Mouse (Mus musculus) lung, embryonic 14.5 days (tissue): ENCODE data around the gene Lrrc51. TPM values are rescaled to one million over a fixed set of nuclear protein-coding genes. Genes with fewer than 3 reads are reported as not detected.

Source experiments
- ATAC-seq: fragments of 200-750 bp; cut with Nextera tagmentation; 2 replicates; pipeline ENCODE4 v1.8.0; 2017; ENCODE audit warnings: mild to moderate bottlenecking, moderate TSS enrichment, moderate library complexity; ENCODE audit not compliant: insufficient read depth
- DNase-seq: peaks from one replicate; pipeline ENCODE4 v3.0.0-alpha.2; 2015
- H3K27ac ChIP-seq: fragments of 300-500 bp; sonication (generic); 2 replicates; pipeline ENCODE4 v1.5.1; 2014; ENCODE audit warnings: low read depth, mild to moderate bottlenecking, moderate library complexity
- H3K27me3 ChIP-seq: fragments of 300-500 bp; sonication (generic); 2 replicates; pipeline ENCODE4 v1.6.1; 2014; ENCODE audit warnings: low read length, control low read depth; ENCODE audit not compliant: insufficient read depth
- H3K36me3 ChIP-seq: fragments of 300-500 bp; sonication (generic); 2 replicates; pipeline ENCODE4 v1.6.1; 2014; ENCODE audit warnings: control low read depth; ENCODE audit not compliant: insufficient read depth
- H3K4me1 ChIP-seq: fragments of 300-500 bp; sonication (generic); 2 replicates; pipeline ENCODE4 v1.6.1; 2014; ENCODE audit warnings: antibody characterized with exemption, control low read depth; ENCODE audit not compliant: insufficient read depth
- H3K4me2 ChIP-seq: fragments of 300-500 bp; sonication (generic); 2 replicates; pipeline ENCODE4 v1.6.1; 2014; ENCODE audit warnings: mild to moderate bottlenecking
- H3K4me3 ChIP-seq: fragments of 300-500 bp; sonication (generic); 2 replicates; pipeline ENCODE4 v1.5.1; 2014; ENCODE audit warnings: low read depth, low read length
- H3K9ac ChIP-seq: fragments of 300-500 bp; sonication (generic); 2 replicates; pipeline ENCODE4 v1.6.1; 2014
- H3K9me3 ChIP-seq: fragments of 300-500 bp; sonication (generic); 2 replicates; pipeline ENCODE4 v1.6.1; 2016; ENCODE audit warnings: low read depth, low read length, control low read depth
- CTCF ChIP-seq: IDR thresholded peaks from 2 replicates; pipeline ENCODE4 v1.5.1; 2016; ENCODE audit warnings: antibody characterized with exemption, low read depth
- WGBS: fragments of 180-500 bp; shearing (Covaris S2); extraction: QIAGEN DNeasy Blood & Tissue Kit; methylation state at CpG from one replicate; pipeline ENCODE4 v1.1.7; 2014; 5-methylcytosine and 5-hydroxymethylcytosine counted together
- polyA plus RNA-seq: library from polyadenylated mRNA; unstranded; fragments of >200 nt; fragmentation: Nextera tagmentation; extraction: Ambion mirVana; gene quantifications from 2 replicates; pipeline ENCODE4 v1.2.1, GENCODE M21; 2014

Lrrc51 gene
- 7.7 and 8.3 TPM in 2 replicates for polyA plus RNA-seq

- Histone ChIP-seq H3K4me3 (peak within 1 kb of the TSS; percentile 87), H3K27ac (peak within 1 kb of the TSS; percentile 87), H3K4me1 (no peaks in the 10 kb centered on the region), H3K36me3 (no peaks in the 10 kb centered on the region), H3K9me3 (no peaks in the 10 kb centered on the region), H3K9ac (peak within 1 kb of the TSS; percentile 85), H3K4me2 (peak within 1 kb of the TSS; percentile 80), H3K27me3 (no peaks in the 10 kb centered on the region)
- DNase-seq, result peak; percentile 99
- ATAC-seq, result peak; percentile 99
- no peak for TF ChIP-seq CTCF
- under 1% methylated on average over 40 of the region's 40 CpGs for WGBS
These were observed at the start of gene Lrrc51, which contains the start of gene Numa1 for GRCm38 (mm10) chr7:101933751-101934240. TSS of gene Lrrc51 (minus strand) at chr7:101933895. TSS of gene Numa1 (plus strand) at chr7:101934111.

- peaks cover 54% of the 10 kb centered on the region for H3K36me3 ChIP-seq
- H3K27ac ChIP-seq, result no peak overlapping the region
- DNase-seq (no peak), ATAC-seq (no peak)
- no peak overlapping the region for H3K4me3 ChIP-seq
- 70% methylated on average over 1 of the region's 1 CpGs for WGBS
- H3K9me3 ChIP-seq, result no peaks in the 10 kb centered on the region
- H3K27me3 ChIP-seq, result no peaks in the 10 kb centered on the region
- H3K4me2 ChIP-seq, result no peak overlapping the region
- H3K9ac ChIP-seq, result no peak overlapping the region
- no peaks in the 10 kb centered on the region for H3K4me1 ChIP-seq
- TF ChIP-seq CTCF, result no peak
These were observed 49.0 kb upstream of the Lrrc51 start for GRCm38 (mm10) chr7:101982735-101983134.

DNA sequence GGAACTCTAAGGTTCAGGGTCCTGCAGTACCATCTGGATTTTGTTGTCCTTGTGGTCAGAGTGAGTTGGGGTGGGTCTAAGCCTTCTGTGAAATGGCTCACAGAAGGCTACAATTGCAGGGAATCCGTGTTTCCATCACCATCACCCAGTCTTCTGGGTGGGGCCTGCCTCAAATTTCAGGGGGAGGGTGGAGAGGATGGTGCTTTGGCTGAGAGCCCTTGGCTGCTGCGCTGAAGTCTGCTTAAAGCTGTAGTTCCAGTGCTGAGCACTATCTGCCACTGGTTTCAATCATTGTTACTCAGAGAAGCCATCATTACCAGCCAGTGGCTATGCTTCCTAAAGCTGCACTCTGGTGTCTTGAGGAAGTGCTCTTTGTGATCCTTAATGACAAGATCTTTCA is 40.8 kb upstream of the Lrrc51 start:
- H3K27ac ChIP-seq, result no peak overlapping the region
- TF ChIP-seq CTCF, result no peak
- DNase-seq (peak; percentile 65), ATAC-seq (no peak)
- 23% methylated on average over 2 of the region's 2 CpGs for WGBS
- no peaks in the 10 kb centered on the region for H3K27me3 ChIP-seq
- no peak overlapping the region for H3K9ac ChIP-seq
- no peak overlapping the region for H3K4me3 ChIP-seq
- H3K9me3 ChIP-seq, result no peaks in the 10 kb centered on the region
- H3K36me3 ChIP-seq, result 0 out of 2 replicates have a peak, but pooled peaks cover 14% of the 10 kb centered on the region
- H3K4me1 ChIP-seq, result peaks cover 8% of the 10 kb centered on the region
- no peak overlapping the region for H3K4me2 ChIP-seq

- Histone ChIP-seq H3K27me3 (no peaks in the 10 kb centered on the region), H3K9me3 (no peaks in the 10 kb centered on the region), H3K36me3 (0 out of 2 replicates have a peak, but pooled peaks cover 11% of the 10 kb centered on the region), H3K4me2 (0 out of 2 replicates have a peak overlapping the region, but pooled peaks have one; percentile 18), H3K4me1 (peaks cover 12% of the 10 kb centered on the region), H3K27ac (no peak overlapping the region; the same call in 1 of the 2 replicates), H3K4me3 (no peak overlapping the region), H3K9ac (no peak overlapping the region)
- no peak for TF ChIP-seq CTCF
- 54% methylated on average over 3 of the region's 3 CpGs for WGBS
- no peak for ATAC-seq
- DNase-seq, result peak; percentile 45
These were observed 40.0 kb upstream of the Lrrc51 start for GRCm38 (mm10) chr7:101973730-101974129.

DNA sequence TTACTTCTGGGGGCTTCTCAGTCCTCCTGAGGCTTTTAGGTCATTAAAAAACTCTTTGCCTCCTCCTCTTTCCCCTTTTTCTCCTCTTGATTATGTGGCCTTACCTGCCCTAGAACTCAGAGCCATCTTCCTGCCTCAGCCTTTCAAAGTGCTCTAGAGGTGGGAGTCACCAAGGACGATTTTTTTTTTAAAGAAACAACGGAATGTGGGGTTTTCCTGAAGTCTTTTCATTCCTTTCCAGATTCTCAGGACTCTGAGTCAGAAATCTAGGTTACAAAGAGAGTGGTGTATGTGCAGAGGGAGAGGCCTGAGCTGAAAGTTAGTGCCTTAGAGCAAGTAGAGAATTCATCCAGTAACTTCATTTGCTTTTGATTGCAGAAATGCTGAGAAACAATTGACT is 38.0 kb upstream of the Lrrc51 start:
- peak overlapping the region; percentile 84 for H3K9ac ChIP-seq
- no peak for DNase-seq
- 0 out of 2 replicates have a peak, but pooled peaks cover 5% of the 10 kb centered on the region for H3K36me3 ChIP-seq
- H3K4me3 ChIP-seq, result peak overlapping the region; percentile 69
- H3K4me2 ChIP-seq, result peak overlapping the region; percentile 69
- no peak for TF ChIP-seq CTCF
- no peaks in the 10 kb centered on the region for H3K27me3 ChIP-seq
- peaks cover 21% of the 10 kb centered on the region for H3K4me1 ChIP-seq
- no peak for ATAC-seq
- WGBS, result 39% methylated on average over 2 of the region's 2 CpGs
- H3K27ac ChIP-seq, result peak overlapping the region; percentile 100
- H3K9me3 ChIP-seq, result no peaks in the 10 kb centered on the region

- peak; percentile 70 for ATAC-seq
- H3K4me2 ChIP-seq, result peak overlapping the region; percentile 69
- DNase-seq, result peak; percentile 91
- peaks cover 25% of the 10 kb centered on the region for H3K4me1 ChIP-seq
- WGBS, result 3% methylated on average over 19 of the region's 19 CpGs
- H3K27me3 ChIP-seq, result no peaks in the 10 kb centered on the region
- TF ChIP-seq CTCF, result no peak; the same call in 1 of the 2 replicates
- H3K9me3 ChIP-seq, result no peaks in the 10 kb centered on the region
- 0 out of 2 replicates have a peak, but pooled peaks cover 5% of the 10 kb centered on the region for H3K36me3 ChIP-seq
- H3K27ac ChIP-seq, result peak overlapping the region; percentile 100
- peak overlapping the region; percentile 84 for H3K9ac ChIP-seq
- H3K4me3 ChIP-seq, result peak overlapping the region; percentile 69
These were observed 37.2 kb upstream of the Lrrc51 start for GRCm38 (mm10) chr7:101970821-101971461.

DNA sequence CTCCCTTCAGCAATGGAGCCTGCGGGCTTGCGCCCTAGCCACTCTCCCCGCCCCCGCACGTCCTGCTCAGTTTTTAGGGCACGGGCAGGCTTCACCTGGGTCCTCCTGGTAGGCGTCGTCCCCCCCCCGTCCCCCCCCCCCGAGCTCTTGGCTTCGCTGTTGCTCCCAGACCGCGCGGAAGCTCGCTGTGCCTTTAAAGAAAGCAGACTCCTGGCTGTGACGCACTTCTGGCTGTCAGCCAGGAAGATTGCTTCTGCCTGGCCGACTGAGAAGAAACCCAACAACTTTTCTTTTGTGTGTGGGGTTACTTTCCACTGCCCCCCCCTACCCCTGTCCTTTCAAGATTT is 36.7 kb upstream of the Lrrc51 start:
- peak; percentile 67 for ATAC-seq
- 0 out of 2 replicates have a peak, but pooled peaks cover 4% of the 10 kb centered on the region for H3K36me3 ChIP-seq
- H3K9me3 ChIP-seq, result no peaks in the 10 kb centered on the region
- DNase-seq, result peak; percentile 99
- H3K4me2 ChIP-seq, result peak overlapping the region; percentile 69
- no peaks in the 10 kb centered on the region for H3K27me3 ChIP-seq
- WGBS, result under 1% methylated on average over 16 of the region's 17 CpGs
- H3K9ac ChIP-seq, result peak overlapping the region; percentile 84
- H3K4me3 ChIP-seq, result peak overlapping the region; percentile 69
- H3K4me1 ChIP-seq, result peaks cover 25% of the 10 kb centered on the region
- no peak for TF ChIP-seq CTCF
- H3K27ac ChIP-seq, result peak overlapping the region; percentile 100
